Mouse (Mus musculus) thymus, postnatal 10 days (tissue): ENCODE data around the gene Sardh.
A peak's percentile ranks its signal among the peaks of the same experiment; 100 is the strongest.

Experiments
- DNase-seq, 2 experiments: peaks; one replicate each; pipeline ENCODE4 v3.0.0; 2021; ENCODE audit warnings: low spot score in 2 of 2

Gene Sardh

DNA sequence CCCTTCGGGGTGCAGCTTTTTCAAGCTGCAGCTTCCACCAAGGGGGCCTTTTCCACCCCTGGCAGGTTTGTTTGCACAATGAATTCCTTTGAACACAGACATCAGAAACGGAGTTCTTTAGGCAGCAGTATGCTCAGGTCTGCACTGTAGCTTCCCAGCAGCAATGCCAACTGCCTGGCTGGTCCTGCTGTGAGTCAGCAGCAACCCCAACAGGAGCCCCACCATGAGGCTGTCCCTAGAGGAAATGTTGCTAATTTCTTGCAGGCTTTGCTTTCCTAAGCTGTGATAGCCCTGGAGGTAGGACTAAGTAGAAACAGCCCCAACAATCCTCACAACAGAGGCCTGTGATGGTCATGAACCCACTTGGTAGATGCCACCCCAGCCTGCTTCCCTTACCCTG is 81.1 kb downstream of the Sardh start:
- DNase-seq, result no peak

DNA sequence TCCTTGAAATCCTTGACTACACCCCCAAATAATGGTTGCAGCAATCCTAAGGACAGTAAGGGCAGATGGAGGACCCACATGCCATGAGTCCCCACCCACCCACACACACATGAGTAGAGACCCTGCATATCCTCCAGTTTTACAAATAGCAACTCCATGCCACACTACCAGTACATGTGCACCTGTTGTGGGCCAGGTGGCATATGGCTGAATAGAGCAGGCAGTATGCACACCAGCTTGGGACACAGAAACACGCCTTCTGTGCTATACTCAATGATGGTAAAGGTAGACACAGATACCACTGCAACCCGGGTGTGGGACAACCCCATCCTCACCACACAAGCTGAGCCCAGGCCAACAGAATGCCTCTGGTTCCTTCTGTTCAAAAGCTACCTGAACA is 82.1 kb downstream of the Sardh start:
- DNase-seq, result peak; percentile 26 to 32

GRCm38 (mm10) chr2:27164796-27165590 is 83.1 kb downstream of the Sardh start, which contains the start of gene Dbh:
TSS of gene Dbh (plus strand) at chr2:27165233.
- DNase-seq, result no peak

DNA sequence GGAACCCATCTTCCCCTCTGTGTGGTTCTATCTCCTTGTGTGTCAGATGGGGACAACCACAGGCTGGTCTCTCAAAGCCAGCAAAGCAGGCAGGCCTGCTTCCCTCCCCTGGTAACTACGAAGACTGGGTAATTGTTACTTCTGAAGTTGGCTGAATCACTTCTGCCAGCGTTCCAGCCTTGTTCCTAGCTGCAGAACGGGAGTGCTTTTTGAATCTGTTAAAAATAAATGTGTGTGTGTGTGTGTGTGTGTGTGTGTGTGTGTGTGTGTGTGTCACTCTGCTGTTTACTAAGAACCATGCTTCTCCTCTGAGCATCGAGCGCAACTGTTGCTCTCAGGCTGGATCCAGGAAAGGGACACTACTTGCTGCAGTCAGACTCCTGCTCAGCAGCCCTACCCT is 84.3 kb downstream of the Sardh start:
- no peak for DNase-seq

- DNase-seq, result no peak
Measured at GRCm38 (mm10) chr2:27162656-27163055, 85.5 kb downstream of the Sardh start.

DNA sequence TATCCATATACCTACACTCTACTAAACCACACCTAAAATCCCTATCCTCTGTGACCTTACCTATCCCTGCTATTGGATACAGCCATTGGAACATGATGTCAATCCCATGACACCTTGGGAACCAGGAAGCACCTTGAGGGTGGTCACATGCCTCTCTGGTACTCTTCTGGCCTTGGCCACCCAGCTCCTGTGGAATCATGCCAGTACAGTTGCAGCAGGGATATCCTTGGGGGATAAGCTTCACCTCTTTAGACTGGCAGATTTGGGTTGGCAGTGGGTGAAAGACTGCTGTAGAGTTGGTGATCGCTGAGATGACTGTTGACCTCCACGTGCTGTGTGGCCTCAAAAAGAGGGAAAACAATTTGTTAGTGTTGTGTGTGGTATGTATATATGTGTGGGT is 86.6 kb downstream of the Sardh start:
- no peak for DNase-seq

DNA sequence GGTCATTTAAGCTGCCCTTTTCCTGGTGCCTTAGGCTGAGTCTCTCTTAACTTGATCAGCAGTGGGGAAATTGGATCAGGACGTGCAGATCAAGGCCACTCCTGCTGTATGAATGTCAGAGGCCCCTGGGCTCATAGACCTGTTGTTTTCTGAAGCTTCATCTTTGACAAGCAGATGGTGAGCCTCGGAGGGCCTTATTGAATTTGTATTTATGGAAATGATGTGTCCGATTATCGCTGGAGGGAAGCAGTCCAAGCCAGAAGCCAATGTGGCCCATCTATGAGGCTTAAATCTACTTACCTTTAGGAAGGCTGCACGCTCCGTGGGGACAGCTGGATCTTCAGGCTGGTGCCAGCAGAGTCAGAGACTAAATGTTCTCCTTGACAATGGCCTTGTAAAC is 91.5 kb downstream of the Sardh start:
- DNase-seq, result no peak

GRCm38 (mm10) chr2:27154466-27155185 is 93.5 kb downstream of the Sardh start:
- DNase-seq, result no peak

DNA sequence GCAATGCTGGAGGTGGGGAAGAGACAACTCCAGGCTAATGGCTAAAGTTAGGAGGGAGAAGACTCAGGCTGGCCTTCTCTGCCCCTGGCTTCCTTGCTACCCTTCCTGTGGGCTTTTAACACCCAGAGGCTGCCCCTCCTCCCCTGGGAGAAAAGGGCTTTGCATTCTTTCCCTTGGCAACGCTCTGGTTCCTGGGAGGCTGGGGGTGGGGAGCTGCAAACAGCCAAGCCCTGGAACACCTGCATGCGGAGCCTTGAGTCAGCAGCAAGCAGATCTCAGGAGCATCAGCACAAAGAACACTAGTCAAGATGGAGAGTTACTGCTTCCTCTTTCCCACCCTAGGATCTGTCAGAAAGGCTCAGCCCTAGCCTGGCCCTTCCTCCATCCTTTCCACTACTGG is 98.7 kb downstream of the Sardh start:
- no peak for DNase-seq

DNA sequence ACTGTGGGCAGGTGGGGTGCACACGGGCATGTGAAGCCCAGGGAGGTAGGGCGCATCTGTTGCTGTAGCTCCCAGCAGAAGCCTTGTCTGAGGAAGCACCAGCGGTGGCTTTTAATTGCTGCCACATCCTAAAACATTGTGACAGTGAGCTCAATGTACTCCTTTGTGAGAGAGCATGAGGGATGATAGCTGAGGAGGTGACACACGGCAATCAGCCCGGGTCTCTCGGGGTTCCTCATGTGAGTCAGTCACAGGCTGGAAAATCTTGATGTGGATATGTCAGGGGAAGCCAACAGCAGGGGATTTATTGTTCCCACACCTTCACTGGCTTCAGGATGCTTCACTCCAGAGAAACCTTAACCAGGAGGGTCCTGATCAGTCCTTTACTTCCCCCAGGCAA is 101.3 kb downstream of the Sardh start:
- no peak for DNase-seq

- DNase-seq, result no peak
Measured at GRCm38 (mm10) chr2:27144957-27145356, 103.2 kb downstream of the Sardh start.

DNA sequence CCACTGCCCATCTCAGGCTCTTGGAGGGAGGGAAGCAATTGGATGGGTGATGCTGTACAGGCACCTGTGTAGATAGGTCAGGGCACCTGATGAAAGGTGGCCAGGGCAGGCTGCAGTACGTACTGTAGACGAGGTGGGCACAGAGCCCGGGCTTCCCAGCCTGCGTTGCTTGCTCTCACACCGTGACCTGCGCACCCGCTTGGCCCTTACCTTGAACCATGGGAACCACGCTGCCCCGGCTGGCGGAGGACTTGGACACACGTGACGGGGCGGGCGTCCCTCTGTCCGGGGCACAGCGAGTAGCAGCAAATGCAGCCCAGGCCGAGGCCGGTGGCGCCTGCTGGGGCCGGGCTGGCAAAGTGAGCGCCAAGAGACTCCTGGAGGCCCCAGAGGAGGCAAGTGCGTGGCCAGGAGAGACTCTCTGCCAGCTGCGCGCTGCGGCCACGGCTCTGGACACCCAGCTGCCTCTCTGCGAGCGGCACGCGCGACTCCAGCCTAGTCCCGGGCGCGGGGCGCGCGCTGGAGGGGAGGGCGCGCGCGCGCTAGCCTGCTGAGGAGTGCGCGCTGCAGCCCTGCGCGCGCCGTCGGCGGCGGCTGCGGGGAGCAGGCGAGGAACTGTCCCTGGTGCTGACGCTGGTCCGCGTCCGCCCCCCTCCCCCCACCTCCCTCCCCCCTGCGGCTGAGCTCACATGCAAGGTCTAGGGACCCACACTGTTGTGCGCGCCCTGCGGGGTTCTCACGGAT is 106.0 kb downstream of the Sardh start, which contains the start of gene Fam163b:
Gene Fam163b (minus strand): TSS at position 542 of the 744 bp plus-strand sequence.
- peak; percentile 38 to 71 for DNase-seq
